Mouse (Mus musculus) ES-E14 (cell line): ENCODE measurements around the gene Tacr2. TPM values are rescaled to one million over a fixed set of nuclear protein-coding genes. Genes with fewer than 3 reads are reported as not detected.

Experiments
- DNase-seq: peaks from one replicate; pipeline ENCODE4 v3.0.0-alpha.2; 2013; ENCODE audit warnings: low read depth, low spot score
- H3K27ac ChIP-seq: 2 replicates; pipeline ENCODE4 v1.5.1; 2012; ENCODE audit warnings: low read depth, mild to moderate bottlenecking, low read length, moderate library complexity, mixed read lengths; ENCODE audit not compliant: poor library complexity, insufficient read depth, severe bottlenecking
- H3K36me3 ChIP-seq: 2 replicates; pipeline ENCODE4 v1.6.1; 2012; ENCODE audit warnings: mild to moderate bottlenecking, low read length, moderate library complexity, mixed read lengths; ENCODE audit not compliant: control insufficient read depth, poor library complexity, insufficient read depth, severe bottlenecking
- H3K4me1 ChIP-seq, 2 experiments: fragments of 150-350 bp in 1 of 2; sonication (generic) in 1 of 2; 2 replicates each; pipeline ENCODE4 v1.6.1; 2012; ENCODE audit warnings: low read length in 2 of 2, mild to moderate bottlenecking in 1 of 2, mixed read lengths in 1 of 2; ENCODE audit not compliant: control insufficient read depth in 2 of 2, insufficient read depth in 2 of 2, poor library complexity in 1 of 2
- H3K4me3 ChIP-seq, 2 experiments: fragments of 150-350 bp in 1 of 2; sonication (generic) in 1 of 2; 2 replicates each; pipeline ENCODE4 v1.5.1; 2012; ENCODE audit warnings: low read length in 2 of 2, low read depth in 1 of 2, mild to moderate bottlenecking in 1 of 2, mixed read lengths in 1 of 2; ENCODE audit not compliant: insufficient read depth in 1 of 2, poor library complexity in 1 of 2, severe bottlenecking in 1 of 2
- H3K9ac ChIP-seq: 2 replicates; pipeline ENCODE4 v1.6.1; 2012; ENCODE audit warnings: low read depth, mild to moderate bottlenecking, low read length, mixed read lengths; ENCODE audit not compliant: poor library complexity, insufficient read depth, severe bottlenecking
- H3K9me3 ChIP-seq: fragments of 150-350 bp; sonication (generic); 2 replicates; pipeline ENCODE4 v1.6.1; 2012; ENCODE audit warnings: low read depth, mild to moderate bottlenecking, low read length; ENCODE audit not compliant: control insufficient read depth, insufficient read depth
- CHD2 ChIP-seq: IDR thresholded peaks from 2 replicates; pipeline ENCODE4 v1.6.1; 2014; ENCODE audit warnings: mild to moderate bottlenecking, low read depth, low read length, inconsistent platforms
- HCFC1 ChIP-seq: IDR thresholded peaks from 2 replicates; pipeline ENCODE4 v1.6.1; 2012; ENCODE audit warnings: low read length, inconsistent platforms, borderline replicate concordance; ENCODE audit not compliant: insufficient read depth
- MAFK ChIP-seq: IDR thresholded peaks from 2 replicates; pipeline ENCODE4 v1.6.1; 2014; ENCODE audit warnings: mild to moderate bottlenecking, low read depth, low read length, inconsistent platforms; ENCODE audit not compliant: insufficient read depth
- ZC3H11A ChIP-seq: IDR thresholded peaks from 2 replicates; pipeline ENCODE4 v1.6.1; 2012; ENCODE audit warnings: low read depth, mild to moderate bottlenecking, inconsistent platforms, low read length, borderline replicate concordance
- ZNF384 ChIP-seq: IDR thresholded peaks from 2 replicates; pipeline ENCODE4 v1.6.1; 2012; ENCODE audit warnings: low read depth, low read length, inconsistent platforms
- in situ Hi-C, 2 experiments: fragments of 600-800 bp; cut with MboI; formaldehyde crosslinking; loops; one replicate each; pipeline ENCODE4 v1.15.1; 2025; ENCODE audit warnings: low sequenced_read_pairs in 2 of 2, inconsistent platforms in 1 of 2; ENCODE audit not compliant: unreplicated experiment in 2 of 2
- total RNA-seq: library from RNA; depleted of rRNA; stranded (reverse); fragments of 300-350 nt; gene quantifications from 2 replicates; pipeline ENCODE4 v1.2.3, GENCODE M21; 2012; rRNA removed

Gene Tacr2
- total RNA-seq: 0.18 and 0.26 TPM in 2 replicates

- H3K36me3 ChIP-seq: no peaks in the 10 kb centered on the region
- no peak within 1 kb of the TSS for H3K9ac ChIP-seq
- TF ChIP-seq CHD2: no peak
- no peak for TF ChIP-seq ZNF384
- no peak for TF ChIP-seq MAFK
- TF ChIP-seq ZC3H11A: no peak
- no peak for DNase-seq
- peaks cover 0 to 11% of the 10 kb centered on the region in 2 experiments; a peak in 1 of 4 replicates for H3K4me1 ChIP-seq
- in situ Hi-C loops: no loop called here
- no peak within 1 kb of the TSS for H3K27ac ChIP-seq
- no peak within 1 kb of the TSS; a peak in 1 of 4 replicates for H3K4me3 ChIP-seq
- no peaks in the 10 kb centered on the region for H3K9me3 ChIP-seq
Measured at GRCm38 (mm10) chr10:62252000-62252488, at the start of gene Tacr2. Gene Tacr2 (plus strand): TSS chr10:62252438.

GRCm38 (mm10) chr10:62202574-62202973 is 49.7 kb upstream of the Tacr2 start:
- Histone ChIP-seq H3K36me3 (no peaks in the 10 kb centered on the region; the same call in 1 of the 2 replicates), H3K9ac (no peak overlapping the region), H3K27ac (no peak overlapping the region), H3K4me1 (no peaks in the 10 kb centered on the region), H3K9me3 (no peaks in the 10 kb centered on the region), H3K4me3 (no peak overlapping the region)
- no peak for DNase-seq
- TF ChIP-seq ZNF384 (no peak), HCFC1 (no peak)
- in situ Hi-C loops: no loop called here

- in situ Hi-C loops: no loop called here
- TF ChIP-seq HCFC1 (no peak), CHD2 (no peak), ZC3H11A (no peak), ZNF384 (no peak), MAFK (no peak)
- DNase-seq: no peak
Measured at GRCm38 (mm10) chr10:62208241-62208896, 43.9 kb upstream of the Tacr2 start.

GRCm38 (mm10) chr10:62211310-62211709 is 40.9 kb upstream of the Tacr2 start:
- H3K27ac ChIP-seq: no peak overlapping the region
- H3K9ac ChIP-seq: no peak overlapping the region
- in situ Hi-C loops: no loop called here
- no peak overlapping the region for H3K4me3 ChIP-seq
- H3K36me3 ChIP-seq: no peaks in the 10 kb centered on the region
- no peak for DNase-seq
- no peaks in the 10 kb centered on the region for H3K9me3 ChIP-seq
- peaks cover 2 to 8% of the 10 kb centered on the region in 2 experiments; a peak in 1 of 4 replicates for H3K4me1 ChIP-seq
- TF ChIP-seq ZC3H11A: no peak
- no peak for TF ChIP-seq CHD2
- TF ChIP-seq HCFC1: no peak
- TF ChIP-seq ZNF384: no peak
- no peak for TF ChIP-seq MAFK

More at GRCm38 (mm10) chr10:62208241-62208896, 43.9 kb upstream of the Tacr2 start:
- Histone ChIP-seq H3K9ac (no peak overlapping the region), H3K4me3 (no peak overlapping the region), H3K9me3 (no peaks in the 10 kb centered on the region), H3K27ac (no peak overlapping the region), H3K4me1 (peaks cover 2 to 8% of the 10 kb centered on the region in 2 experiments; a peak in 1 of 4 replicates), H3K36me3 (no peaks in the 10 kb centered on the region)
